Mouse (Mus musculus) megakaryocyte, embryonic 14.5 days (primary cell): ENCODE data around the gene Taok2.

Source experiments
- FLI1 ChIP-seq: IDR thresholded peaks from 2 replicates; pipeline ENCODE4 v1.6.1; 2012; ENCODE audit warnings: low read length, inconsistent platforms, mixed read lengths
- GATA1 ChIP-seq: IDR thresholded peaks from 3 replicates; pipeline ENCODE4 v1.6.1; 2012; ENCODE audit warnings: mixed read lengths, low read length, inconsistent platforms, borderline replicate concordance

GRCm38 (mm10) chr7:126848794-126849193 lies 35.7 kb downstream of the Taok2 start:
- TF ChIP-seq GATA1 (no peak), FLI1 (no peak)
